Mouse (Mus musculus): ENCODE results near the gene Fsip1. TPM values are rescaled to one million over a fixed set of nuclear protein-coding genes. Genes with fewer than 3 reads are reported as not detected.

Fsip1 gene
- polyA plus RNA-seq, 1 experiment from 2014 or later = 0.96 TPM

DNA sequence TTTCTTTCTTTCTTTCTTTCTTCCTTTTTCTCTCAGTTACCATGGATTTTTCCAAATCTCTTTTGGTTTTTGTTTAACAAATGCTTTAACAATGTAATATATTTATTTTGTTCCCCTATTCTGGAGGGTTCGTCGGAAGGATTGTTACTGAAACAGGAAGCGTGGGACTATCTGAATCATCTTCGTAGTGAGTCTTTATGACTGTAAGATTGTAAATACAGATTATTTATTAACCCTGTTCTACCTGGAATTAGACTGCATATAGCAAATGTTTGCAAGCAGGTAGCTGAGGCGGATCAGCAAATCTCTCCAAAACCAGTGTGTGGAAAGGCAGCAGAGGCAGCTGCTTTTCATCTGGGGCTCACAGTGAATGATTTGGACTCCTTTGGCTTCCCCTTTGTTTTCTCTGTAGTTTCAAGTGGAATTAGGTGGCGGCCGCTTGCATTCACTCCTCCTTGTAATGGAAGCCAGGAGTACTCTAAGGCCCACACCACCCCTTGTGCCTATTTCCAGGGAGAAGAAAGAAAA, 130.8 kb downstream of the Fsip1 start:
- 0 out of 2 replicates have a peak, but pooled peaks cover 7% of the 10 kb centered on the region for H3K4me1 ChIP-seq (replicated peaks; ENCODE audit: insufficient read depth, low read length)
- WGBS = 30% methylated on average over 7 of the region's 7 CpGs
- 0 out of 2 replicates have a peak overlapping the region, but pooled peaks have one; percentile 18 for H3K4me2 ChIP-seq (ENCODE audit: low read length)
- peaks cover 34% of the 10 kb centered on the region for H3K36me3 ChIP-seq (ENCODE audit: insufficient read depth, low read length)
- H3K9ac ChIP-seq (ENCODE audit: low read depth, low read length) = no peak overlapping the region
- H3K27me3 ChIP-seq (ENCODE audit: insufficient read depth, low read length) = no peaks in the 10 kb centered on the region
- peak overlapping the region; percentile 74 for H3K27ac ChIP-seq
- no peaks in the 10 kb centered on the region for H3K9me3 ChIP-seq (replicated peaks; ENCODE audit: low read length)
- ATAC-seq (replicated peaks; ENCODE audit: low FRiP score, low read depth) (no peak), DNase-seq (ENCODE audit: low spot score) (no peak)
- TF ChIP-seq CTCF (IDR thresholded peaks at IDR 0.05; ENCODE audit: low read depth) = no peak
- H3K4me3 ChIP-seq (replicated peaks; ENCODE audit: low read depth, low read length) = no peak overlapping the region

DNA sequence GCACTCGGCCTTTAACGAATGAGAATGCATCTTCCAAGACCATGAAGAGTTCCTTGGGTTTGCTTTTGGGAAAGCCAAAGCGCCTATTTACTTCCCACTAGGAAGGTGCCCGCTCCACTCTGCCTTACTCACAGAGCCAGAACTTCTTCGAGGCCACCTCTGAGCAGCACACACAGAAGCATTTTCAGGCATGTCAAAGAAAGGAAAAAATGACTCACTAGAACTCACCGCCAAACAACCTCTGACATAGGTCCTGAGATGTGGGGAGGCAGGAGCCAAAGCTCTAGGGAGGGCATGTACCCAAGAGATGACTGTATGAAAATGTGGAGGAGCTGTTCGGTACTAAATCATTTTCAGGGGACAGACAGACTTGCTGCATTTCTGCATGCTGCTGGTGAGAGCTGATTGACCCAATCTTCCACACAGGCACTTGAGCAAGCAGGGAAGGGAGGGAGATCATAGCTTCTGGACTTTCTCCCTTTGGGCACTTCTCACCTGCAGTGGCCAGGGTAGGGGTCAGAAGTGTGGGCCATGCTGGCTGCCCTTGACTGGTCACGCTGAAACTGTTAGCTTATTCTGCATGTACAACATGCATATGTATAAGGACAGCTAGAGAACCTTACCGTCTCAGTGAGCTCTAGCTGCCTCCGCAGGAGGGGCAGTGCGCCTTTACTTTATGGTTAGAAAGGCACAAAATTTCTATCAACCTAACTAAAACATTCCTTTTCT, 131.4 kb downstream of the Fsip1 start:
- Histone ChIP-seq H3K27me3 (ENCODE audit: insufficient read depth, low read length) (no peaks in the 10 kb centered on the region), H3K4me2 (ENCODE audit: low read length) (no peak overlapping the region), H3K4me1 (replicated peaks; ENCODE audit: insufficient read depth, low read length) (0 out of 2 replicates have a peak, but pooled peaks cover 7% of the 10 kb centered on the region), H3K27ac (peak overlapping the region; percentile 74), H3K9ac (ENCODE audit: low read depth, low read length) (no peak overlapping the region), H3K36me3 (ENCODE audit: insufficient read depth, low read length) (peaks cover 40% of the 10 kb centered on the region), H3K9me3 (replicated peaks; ENCODE audit: low read length) (no peaks in the 10 kb centered on the region), H3K4me3 (replicated peaks; ENCODE audit: low read depth, low read length) (no peak overlapping the region)
- no peak for TF ChIP-seq CTCF (IDR thresholded peaks at IDR 0.05; ENCODE audit: low read depth)
- ATAC-seq (replicated peaks; ENCODE audit: low FRiP score, low read depth) = peak; percentile 79; the same call in 1 of the 2 replicates
- DNase-seq (ENCODE audit: low spot score) = no peak
- WGBS = 57% methylated on average over 11 of the region's 11 CpGs

DNA sequence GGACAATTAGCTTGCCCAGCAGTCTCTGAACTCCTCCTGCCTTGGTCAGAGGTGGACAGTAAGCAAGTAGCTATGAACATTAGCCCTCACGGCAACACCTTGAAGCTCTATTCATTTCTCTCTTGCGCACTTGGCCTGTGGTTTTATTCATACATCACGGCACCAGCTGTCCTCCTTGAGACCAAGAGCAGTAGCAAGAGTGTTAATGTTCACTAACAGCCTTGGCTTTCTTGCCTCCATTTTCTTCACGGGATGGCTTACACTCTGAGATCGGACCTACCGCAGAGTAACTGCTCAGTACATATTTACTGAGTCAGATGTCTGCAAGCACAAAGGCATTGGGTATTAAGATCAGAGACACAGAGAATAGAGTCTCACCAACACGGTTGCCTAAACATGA, 132.3 kb downstream of the Fsip1 start:
- Histone ChIP-seq H3K9me3 (replicated peaks; ENCODE audit: low read length) (no peaks in the 10 kb centered on the region), H3K27ac (peak overlapping the region; percentile 74; the same call in 1 of the 2 replicates), H3K4me2 (ENCODE audit: low read length) (no peak overlapping the region), H3K4me1 (replicated peaks; ENCODE audit: insufficient read depth, low read length) (0 out of 2 replicates have a peak, but pooled peaks cover 7% of the 10 kb centered on the region), H3K27me3 (ENCODE audit: insufficient read depth, low read length) (no peaks in the 10 kb centered on the region), H3K4me3 (replicated peaks; ENCODE audit: low read depth, low read length) (no peak overlapping the region), H3K9ac (ENCODE audit: low read depth, low read length) (no peak overlapping the region), H3K36me3 (ENCODE audit: insufficient read depth, low read length) (peaks cover 49% of the 10 kb centered on the region)
- no peak for TF ChIP-seq CTCF (IDR thresholded peaks at IDR 0.05; ENCODE audit: low read depth)
- ATAC-seq (replicated peaks; ENCODE audit: low FRiP score, low read depth) (no peak), DNase-seq (ENCODE audit: low spot score) (no peak)
- 79% methylated on average over 7 of the region's 7 CpGs for WGBS

DNA sequence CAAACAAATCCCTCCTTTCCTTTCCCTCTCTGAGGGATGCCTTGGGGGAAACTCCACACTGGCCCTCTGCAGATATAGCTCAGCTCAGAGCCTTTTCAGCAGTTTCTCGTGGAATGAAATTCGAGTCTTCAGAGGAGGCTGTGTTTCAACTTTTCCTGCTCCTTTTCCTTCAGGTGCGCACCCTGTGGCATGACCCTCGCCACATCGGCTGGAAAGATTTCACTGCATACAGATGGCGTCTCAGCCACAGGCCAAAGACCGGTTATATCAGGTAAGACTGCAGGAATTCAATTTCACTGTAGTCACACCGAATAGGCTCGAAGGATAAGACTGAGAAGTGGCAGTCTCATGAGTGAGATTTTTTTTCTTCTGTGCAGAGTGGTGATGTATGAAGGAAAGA, 133.0 kb downstream of the Fsip1 start:
- Histone ChIP-seq H3K27me3 (ENCODE audit: insufficient read depth, low read length) (no peaks in the 10 kb centered on the region), H3K4me1 (replicated peaks; ENCODE audit: insufficient read depth, low read length) (0 out of 2 replicates have a peak, but pooled peaks cover 7% of the 10 kb centered on the region), H3K27ac (no peak overlapping the region), H3K4me2 (ENCODE audit: low read length) (no peak overlapping the region), H3K9ac (ENCODE audit: low read depth, low read length) (no peak overlapping the region), H3K4me3 (replicated peaks; ENCODE audit: low read depth, low read length) (no peak overlapping the region), H3K36me3 (ENCODE audit: insufficient read depth, low read length) (peaks cover 56% of the 10 kb centered on the region), H3K9me3 (replicated peaks; ENCODE audit: low read length) (no peaks in the 10 kb centered on the region)
- DNase-seq (ENCODE audit: low spot score) (no peak), ATAC-seq (replicated peaks; ENCODE audit: low FRiP score, low read depth) (no peak)
- WGBS = 63% methylated on average over 9 of the region's 9 CpGs
- no peak for TF ChIP-seq CTCF (IDR thresholded peaks at IDR 0.05; ENCODE audit: low read depth)

DNA sequence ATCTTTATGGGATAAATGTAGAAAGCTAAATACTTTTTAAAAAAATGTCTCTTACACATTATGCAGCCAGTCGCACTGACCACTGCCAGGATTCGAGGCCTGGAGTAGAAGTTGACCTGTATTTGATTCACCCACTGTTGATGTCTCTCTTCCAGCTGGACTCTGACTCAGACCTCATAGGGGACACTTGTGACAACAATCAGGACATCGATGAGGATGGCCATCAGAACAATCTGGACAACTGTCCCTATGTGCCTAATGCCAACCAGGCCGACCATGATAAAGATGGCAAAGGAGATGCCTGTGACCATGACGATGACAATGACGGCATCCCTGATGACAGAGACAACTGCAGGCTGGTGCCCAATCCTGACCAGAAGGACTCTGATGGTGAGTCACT, 134.5 kb downstream of the Fsip1 start:
- Histone ChIP-seq H3K4me1 (replicated peaks; ENCODE audit: insufficient read depth, low read length) (0 out of 2 replicates have a peak, but pooled peaks cover 5% of the 10 kb centered on the region), H3K27ac (no peak overlapping the region), H3K4me3 (replicated peaks; ENCODE audit: low read depth, low read length) (no peak overlapping the region), H3K4me2 (ENCODE audit: low read length) (no peak overlapping the region), H3K9ac (ENCODE audit: low read depth, low read length) (no peak overlapping the region), H3K36me3 (ENCODE audit: insufficient read depth, low read length) (peaks cover 69% of the 10 kb centered on the region), H3K27me3 (ENCODE audit: insufficient read depth, low read length) (no peaks in the 10 kb centered on the region), H3K9me3 (replicated peaks; ENCODE audit: low read length) (no peaks in the 10 kb centered on the region)
- TF ChIP-seq CTCF (IDR thresholded peaks at IDR 0.05; ENCODE audit: low read depth) = no peak
- DNase-seq (ENCODE audit: low spot score) = no peak
- 94% methylated on average over 6 of the region's 6 CpGs for WGBS
- ATAC-seq (replicated peaks; ENCODE audit: low FRiP score, low read depth) = no peak

DNA sequence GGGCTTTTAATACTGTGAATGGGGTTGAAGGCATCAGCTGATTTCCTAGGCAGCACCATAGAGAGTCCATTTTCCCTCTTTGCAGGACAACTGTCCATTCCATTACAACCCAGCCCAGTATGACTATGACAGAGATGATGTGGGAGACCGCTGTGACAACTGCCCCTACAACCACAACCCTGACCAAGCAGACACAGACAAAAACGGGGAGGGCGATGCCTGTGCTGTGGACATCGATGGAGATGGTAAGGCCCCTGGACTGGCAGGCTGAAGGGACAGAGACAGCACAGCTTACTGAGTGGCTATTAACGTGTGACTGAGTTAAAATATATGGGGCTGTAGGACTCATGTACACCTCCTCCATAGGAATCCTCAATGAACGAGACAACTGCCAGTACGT, 136.0 kb downstream of the Fsip1 start:
- H3K4me2 ChIP-seq (ENCODE audit: low read length) = no peak overlapping the region
- peaks cover 10% of the 10 kb centered on the region; the same call in 1 of the 2 replicates for H3K4me1 ChIP-seq (replicated peaks; ENCODE audit: insufficient read depth, low read length)
- TF ChIP-seq CTCF (IDR thresholded peaks at IDR 0.05; ENCODE audit: low read depth) = no peak
- WGBS = 92% methylated on average over 7 of the region's 7 CpGs
- H3K9ac ChIP-seq (ENCODE audit: low read depth, low read length) = no peak overlapping the region
- no peak for DNase-seq (ENCODE audit: low spot score)
- no peaks in the 10 kb centered on the region for H3K27me3 ChIP-seq (ENCODE audit: insufficient read depth, low read length)
- H3K9me3 ChIP-seq (replicated peaks; ENCODE audit: low read length) = no peaks in the 10 kb centered on the region
- ATAC-seq (replicated peaks; ENCODE audit: low FRiP score, low read depth) = no peak
- no peak overlapping the region for H3K27ac ChIP-seq
- peaks cover 77% of the 10 kb centered on the region for H3K36me3 ChIP-seq (ENCODE audit: insufficient read depth, low read length)
- no peak overlapping the region for H3K4me3 ChIP-seq (replicated peaks; ENCODE audit: low read depth, low read length)
